Mouse (Mus musculus) heart, postnatal 0 days (tissue): ENCODE measurements at regions not wholly inside any gene's neighbourhood (a gene's known extent, or its start where the extent isn't known, plus 50 kb on each side); places are given as distances from the start of the nearest gene placed in this dataset.

Source experiments
- ATAC-seq: fragments of 200-750 bp; cut with Nextera tagmentation; 2 replicates; pipeline ENCODE4 v1.8.0; 2017; ENCODE audit warnings: low read depth, moderate number of reproducible peaks, moderate library complexity; ENCODE audit not compliant: insufficient read depth
- DNase-seq: peaks from one replicate; pipeline ENCODE4 v3.0.0-alpha.2; 2016; ENCODE audit warnings: low spot score
- H3K27ac ChIP-seq: fragments of 300-500 bp; sonication (generic); 2 replicates; pipeline ENCODE4 v1.5.1; 2014; ENCODE audit warnings: low read depth, mild to moderate bottlenecking
- H3K27me3 ChIP-seq: fragments of 300-500 bp; sonication (generic); 2 replicates; pipeline ENCODE4 v1.6.1; 2014; ENCODE audit warnings: low read length, mixed read lengths; ENCODE audit not compliant: control insufficient read depth, insufficient read depth
- H3K36me3 ChIP-seq: fragments of 300-500 bp; sonication (generic); replicated peaks from 2 replicates; pipeline ENCODE4 v1.6.1; 2014; ENCODE audit warnings: low read length, mixed read lengths; ENCODE audit not compliant: control insufficient read depth, insufficient read depth
- H3K4me1 ChIP-seq: fragments of 300-500 bp; sonication (generic); 2 replicates; pipeline ENCODE4 v1.6.1; 2014; ENCODE audit warnings: antibody characterized with exemption; ENCODE audit not compliant: control insufficient read depth, insufficient read depth
- H3K4me2 ChIP-seq: fragments of 300-500 bp; sonication (generic); 2 replicates; pipeline ENCODE4 v1.6.1; 2014; ENCODE audit warnings: low read depth, mild to moderate bottlenecking, low read length, moderate library complexity
- H3K4me3 ChIP-seq: fragments of 300-500 bp; sonication (generic); 2 replicates; pipeline ENCODE4 v1.5.1; 2014; ENCODE audit warnings: low read depth, low read length
- H3K9ac ChIP-seq: fragments of 300-500 bp; sonication (generic); replicated peaks from 2 replicates; pipeline ENCODE4 v1.6.1; 2014; ENCODE audit warnings: low read depth, low read length, mixed read lengths
- H3K9me3 ChIP-seq: fragments of 300-500 bp; sonication (generic); replicated peaks from 2 replicates; pipeline ENCODE4 v1.6.1; 2016; ENCODE audit warnings: low read length; ENCODE audit not compliant: control insufficient read depth
- CTCF ChIP-seq: IDR thresholded peaks from 2 replicates; pipeline ENCODE4 v1.5.1; 2016; ENCODE audit warnings: antibody characterized with exemption, control low read depth, low read depth
- EP300 ChIP-seq: IDR thresholded peaks from 2 replicates; pipeline ENCODE4 v1.6.1; 2016; ENCODE audit warnings: antibody characterized with exemption, low read depth
- WGBS: fragments of 180-500 bp; shearing (Covaris S2); extraction: QIAGEN DNeasy Blood & Tissue Kit; methylation state at CpG from one replicate; pipeline ENCODE4 v1.1.7; 2014; 5-methylcytosine and 5-hydroxymethylcytosine counted together

- Histone ChIP-seq H3K4me3 (no peak overlapping the region), H3K9ac (no peak overlapping the region), H3K4me2 (no peak overlapping the region), H3K9me3 (no peaks in the 10 kb centered on the region), H3K36me3 (no peaks in the 10 kb centered on the region), H3K27ac (no peak overlapping the region), H3K4me1 (peaks cover 27% of the 10 kb centered on the region), H3K27me3 (no peaks in the 10 kb centered on the region)
- 66% methylated on average over 5 of the region's 5 CpGs for WGBS
- DNase-seq (no peak), ATAC-seq (no peak)
- TF ChIP-seq EP300 (no peak), CTCF (no peak)
Measured at GRCm38 (mm10) chr4:8957023-8957343, 718.1 kb upstream of the Car8 start.

GRCm38 (mm10) chr4:8956312-8957022 lies 717.6 kb upstream of the Car8 start:
- DNase-seq = no peak
- 80% methylated on average over 9 of the region's 9 CpGs for WGBS
- no peak for ATAC-seq
- no peak overlapping the region for H3K9ac ChIP-seq
- no peak overlapping the region for H3K4me2 ChIP-seq
- no peak overlapping the region for H3K4me3 ChIP-seq
- TF ChIP-seq EP300 = no peak
- no peak for TF ChIP-seq CTCF
- H3K36me3 ChIP-seq = no peaks in the 10 kb centered on the region
- peaks cover 23% of the 10 kb centered on the region for H3K4me1 ChIP-seq
- no peaks in the 10 kb centered on the region for H3K9me3 ChIP-seq
- H3K27me3 ChIP-seq = no peaks in the 10 kb centered on the region
- H3K27ac ChIP-seq = no peak overlapping the region

- DNase-seq (no peak), ATAC-seq (no peak)
- Histone ChIP-seq H3K36me3 (no peaks in the 10 kb centered on the region), H3K27ac (peak overlapping the region; percentile 91; the same call in 1 of the 2 replicates), H3K4me1 (peaks cover 22% of the 10 kb centered on the region), H3K9me3 (no peaks in the 10 kb centered on the region), H3K4me2 (no peak overlapping the region), H3K27me3 (no peaks in the 10 kb centered on the region), H3K4me3 (no peak overlapping the region), H3K9ac (no peak overlapping the region)
- 79% methylated on average over 5 of the region's 5 CpGs for WGBS
- TF ChIP-seq CTCF (no peak), EP300 (no peak)
Measured at GRCm38 (mm10) chr4:8955306-8955705, 716.5 kb upstream of the Car8 start.

- Histone ChIP-seq H3K27me3 (no peaks in the 10 kb centered on the region), H3K9me3 (no peaks in the 10 kb centered on the region), H3K4me3 (no peak overlapping the region), H3K4me1 (peaks cover 22% of the 10 kb centered on the region), H3K4me2 (peak overlapping the region; percentile 40), H3K27ac (peak overlapping the region; percentile 91), H3K36me3 (no peaks in the 10 kb centered on the region), H3K9ac (no peak overlapping the region)
- ATAC-seq (peak; percentile 93), DNase-seq (peak; percentile 89)
- 5% methylated on average over 10 of the region's 10 CpGs for WGBS
- TF ChIP-seq EP300 = no peak
- TF ChIP-seq CTCF = peak; percentile 2; the same call in 1 of the 2 replicates
Measured at GRCm38 (mm10) chr4:8954356-8954914, 715.6 kb upstream of the Car8 start.

GRCm38 (mm10) chr4:8953181-8953580 lies 714.3 kb upstream of the Car8 start:
- Histone ChIP-seq H3K27me3 (no peaks in the 10 kb centered on the region), H3K36me3 (no peaks in the 10 kb centered on the region), H3K4me3 (no peak overlapping the region), H3K4me1 (peaks cover 22% of the 10 kb centered on the region), H3K9ac (no peak overlapping the region), H3K9me3 (no peaks in the 10 kb centered on the region), H3K4me2 (no peak overlapping the region), H3K27ac (no peak overlapping the region)
- ATAC-seq (no peak), DNase-seq (no peak)
- TF ChIP-seq CTCF (no peak), EP300 (no peak)
- WGBS = 74% methylated on average over 7 of the region's 7 CpGs

GRCm38 (mm10) chr4:8949951-8950350 lies 711.1 kb upstream of the Car8 start:
- Histone ChIP-seq H3K9ac (no peak overlapping the region), H3K4me2 (no peak overlapping the region), H3K27ac (no peak overlapping the region), H3K9me3 (no peaks in the 10 kb centered on the region), H3K4me1 (peaks cover 18% of the 10 kb centered on the region), H3K4me3 (no peak overlapping the region), H3K36me3 (no peaks in the 10 kb centered on the region), H3K27me3 (no peaks in the 10 kb centered on the region)
- 75% methylated on average over 4 of the region's 4 CpGs for WGBS
- DNase-seq = no peak
- TF ChIP-seq CTCF (no peak), EP300 (no peak)
- ATAC-seq = no peak
